15 mouse cellular contexts compared by ENCODE assay signal in genomic region chr13:114526856-114527255, GRCm38 (mm10).
DNase-seq lines count a peak whose midpoint lies in the region; ATAC-seq and TF ChIP-seq lines count a peak whose summit lies in the region.
"Had no signal": no experiment of that assay in that cellular context is flagged by ENCODE, and none has a peak within 500 bp of the region (broad histone marks: within the 10 kb centered on the region; RNA-seq: fewer than 3 reads in every experiment).

No protein-coding gene starts in this region.

- H3K4me2 ChIP-seq in heart, embryonic 14.5 days (ENCODE audit: low read length): peak overlapping the region; percentile 9; the same call in 1 of the 2 replicates
- H3K4me2 ChIP-seq in embryonic facial prominence, embryonic 14.5 days (ENCODE audit: low read depth, low read length): no peak overlapping the region
- H3K4me2 ChIP-seq in hindbrain, postnatal 0 days (ENCODE audit: low read depth, low read length): no peak overlapping the region
- H3K4me2 ChIP-seq: heart, embryonic 11.5 days; intestine, embryonic 15.5 days had no signal

- no peaks in the 10 kb centered on the region for H3K4me1 ChIP-seq in heart, embryonic 14.5 days (ENCODE audit: control insufficient read depth in 2 of 2, insufficient read depth in 2 of 2, low read length in 2 of 2)
- no peaks in the 10 kb centered on the region; the same call in 1 of the 2 replicates for H3K4me1 ChIP-seq in embryonic facial prominence, embryonic 14.5 days (ENCODE audit: control insufficient read depth, insufficient read depth, low read length)
- H3K4me1 ChIP-seq in hindbrain, postnatal 0 days (ENCODE audit: insufficient read depth, low read length): no peaks in the 10 kb centered on the region
- H3K4me1 ChIP-seq: intestine, embryonic 15.5 days had no signal

- no peak overlapping the region for H3K9ac ChIP-seq in heart, embryonic 14.5 days (ENCODE audit: low read length)
- no peak overlapping the region for H3K9ac ChIP-seq in embryonic facial prominence, embryonic 14.5 days (ENCODE audit: low read depth, low read length)
- H3K9ac ChIP-seq in hindbrain, postnatal 0 days (replicated peaks; ENCODE audit: low read length): no peak overlapping the region
- H3K9ac ChIP-seq: intestine, embryonic 15.5 days had no signal

- H3K36me3 ChIP-seq in heart, embryonic 14.5 days (ENCODE audit: control insufficient read depth, insufficient read depth, low read length): no peaks in the 10 kb centered on the region
- H3K36me3 ChIP-seq in embryonic facial prominence, embryonic 14.5 days (ENCODE audit: control insufficient read depth, insufficient read depth, low read length): no peaks in the 10 kb centered on the region
- no peaks in the 10 kb centered on the region for H3K36me3 ChIP-seq in hindbrain, postnatal 0 days (ENCODE audit: insufficient read depth, low read length)
- H3K36me3 ChIP-seq: G1E; intestine, embryonic 15.5 days had no signal

- WGBS in heart, embryonic 14.5 days: 38% methylated on average over 9 of the region's 9 CpGs
- WGBS in embryonic facial prominence, embryonic 14.5 days: 38% methylated on average over 9 of the region's 9 CpGs
- 21% methylated on average over 9 of the region's 9 CpGs for WGBS in hindbrain, postnatal 0 days

- no peak for DNase-seq in heart, postnatal 25 days (ENCODE audit: low spot score)
- DNase-seq in R1 (ENCODE audit: low read depth, low spot score): peak; percentile 25
- peak; percentile 52 for DNase-seq in embryonic facial prominence, embryonic 14.5 days (ENCODE audit: low spot score)
- peak; percentile 5 for DNase-seq in hindbrain, postnatal 0 days (ENCODE audit: low spot score)
- no peak for DNase-seq in adrenal gland, adult (ENCODE audit: inconsistent age in 2 of 2, low spot score in 1 of 2)
- DNase-seq: cerebellum, adult 11-12 months; gastrocnemius, postnatal 10 days; lung, adult 18-20 months had no signal

- no peak overlapping the region for H3K27ac ChIP-seq in heart, embryonic 14.5 days (replicated peaks in 1 of 2; ENCODE audit: control insufficient read depth in 1 of 2, insufficient read depth in 1 of 2, low read depth in 2 of 2, low read length in 2 of 2)
- no peak overlapping the region for H3K27ac ChIP-seq in embryonic facial prominence, embryonic 14.5 days (replicated peaks; ENCODE audit: low read depth, low read length)
- no peak overlapping the region for H3K27ac ChIP-seq in hindbrain, postnatal 0 days
- H3K27ac ChIP-seq: intestine, embryonic 15.5 days; left cerebral cortex, adult 2 months; macrophage had no signal

- no peak for ATAC-seq in heart, embryonic 14.5 days (ENCODE audit: insufficient number of reproducible peaks, insufficient read depth, low FRiP score, low read depth)
- ATAC-seq in embryonic facial prominence, embryonic 14.5 days (ENCODE audit: low read depth): no peak
- ATAC-seq in hindbrain, postnatal 0 days: peak; percentile 67
- ATAC-seq in inflammation-experienced regulatory T-cells, adult 6 months: no peak
- ATAC-seq: intestine, embryonic 15.5 days had no signal

- intact Hi-C loops in heart, postnatal 25 days (cut with DNase I): no loop called here

- no peaks in the 10 kb centered on the region for H3K27me3 ChIP-seq in heart, embryonic 14.5 days (ENCODE audit: control insufficient read depth, insufficient read depth, low read length)
- no peaks in the 10 kb centered on the region for H3K27me3 ChIP-seq in embryonic facial prominence, embryonic 14.5 days (replicated peaks; ENCODE audit: control insufficient read depth, insufficient read depth, low read length)
- H3K27me3 ChIP-seq in hindbrain, postnatal 0 days (ENCODE audit: insufficient read depth, low read length): no peaks in the 10 kb centered on the region
- H3K27me3 ChIP-seq: intestine, embryonic 15.5 days had no signal

- no peaks in the 10 kb centered on the region for H3K9me3 ChIP-seq in heart, embryonic 14.5 days (ENCODE audit: control insufficient read depth, low read length)
- no peaks in the 10 kb centered on the region for H3K9me3 ChIP-seq in embryonic facial prominence, embryonic 14.5 days (ENCODE audit: control insufficient read depth, low read length)
- H3K9me3 ChIP-seq in hindbrain, postnatal 0 days (ENCODE audit: low read length): no peaks in the 10 kb centered on the region
- H3K9me3 ChIP-seq: G1E; intestine, embryonic 15.5 days had no signal

- no peak for TF ChIP-seq CTCF in hindbrain, postnatal 0 days (IDR thresholded peaks at IDR 0.05; ENCODE audit: low read depth)

- H3K4me3 ChIP-seq in heart, embryonic 14.5 days (ENCODE audit: control insufficient read depth in 1 of 2, insufficient read depth in 1 of 2, low read depth in 1 of 2, low read length in 2 of 2): no peak overlapping the region
- H3K4me3 ChIP-seq in embryonic facial prominence, embryonic 14.5 days (ENCODE audit: low read depth, low read length): no peak overlapping the region
- H3K4me3 ChIP-seq in hindbrain, postnatal 0 days (ENCODE audit: low read length): no peak overlapping the region
- H3K4me3 ChIP-seq: intestine, embryonic 15.5 days; left cerebral cortex, adult 2 months had no signal

Comparison
In these comparisons a context has a peak if more than half of its experiments do, and no peak if none do; other contexts are left out.
1. DNase-seq: peak in R1 (single experiment), embryonic facial prominence, embryonic 14.5 days (single experiment) and hindbrain, postnatal 0 days (single experiment); none in heart, postnatal 25 days (single experiment) and adrenal gland, adult (0 of 2).